Mouse (Mus musculus) heart, embryonic 16.5 days (tissue): ENCODE results near the gene Wfdc10. TPM values are rescaled to one million over a fixed set of nuclear protein-coding genes. Genes with fewer than 3 reads are reported as not detected.

ENCODE experiments used
- polyA plus RNA-seq: library from polyadenylated mRNA; unstranded; fragments of >200 nt; fragmentation: Nextera tagmentation; extraction: Ambion mirVana; gene quantifications from 2 replicates; pipeline ENCODE4 v1.2.1, GENCODE M21; 2015

Gene Wfdc10
- polyA plus RNA-seq, 1 experiment from 2014 or later: 0.35 TPM

Other genes starting within 250 kb of the Wfdc10 start
- 48.0 and 61.1 TPM in 2 replicates for gene Sdc4, start 212.2 kb upstream of the Wfdc10 start, polyA plus RNA-seq
- 33.4 and 41.7 TPM in 2 replicates for gene Sys1, start 199.1 kb upstream of the Wfdc10 start, polyA plus RNA-seq
- gene Gm20458, start 195.1 kb upstream of the Wfdc10 start, polyA plus RNA-seq: 11.6 and 12.1 TPM in 2 replicates
- not detected in 2 replicates for gene Trp53tg5, start 182.3 kb upstream of the Wfdc10 start, polyA plus RNA-seq
- 10.6 and 16.4 TPM in 2 replicates for gene Dbndd2, start 169.9 kb upstream of the Wfdc10 start, polyA plus RNA-seq
- 45.3 and 46.2 TPM in 2 replicates for gene Pigt, start 158.5 kb upstream of the Wfdc10 start, polyA plus RNA-seq
- gene Wfdc2, start 93.6 kb upstream of the Wfdc10 start, polyA plus RNA-seq: 21.3 and 50.0 TPM in 2 replicates
- not detected in 2 replicates for gene Spint3, start 82.6 kb upstream of the Wfdc10 start, polyA plus RNA-seq
- 0.19 and 0.30 TPM in 2 replicates for gene Wfdc6a, start 70.6 kb upstream of the Wfdc10 start, polyA plus RNA-seq
- gene Eppin, start 62.5 kb upstream of the Wfdc10 start, polyA plus RNA-seq: not detected in 2 replicates
- not detected in 2 replicates for gene Wfdc6b, start 42.5 kb upstream of the Wfdc10 start, polyA plus RNA-seq
- not detected in 2 replicates for gene Wfdc8, start 42.4 kb upstream of the Wfdc10 start, polyA plus RNA-seq
- not detected in 2 replicates for gene Wfdc16, start 17.2 kb upstream of the Wfdc10 start, polyA plus RNA-seq
- not detected in 2 replicates for gene Wfdc9, start 537 bp downstream of the Wfdc10 start, polyA plus RNA-seq
- not detected in 2 replicates for gene Wfdc11, start 18.0 kb downstream of the Wfdc10 start, polyA plus RNA-seq
- gene Wfdc13, start 29.1 kb downstream of the Wfdc10 start, polyA plus RNA-seq: 0.35 TPM in 1 of 2 replicates, not detected in the other
- not detected in 2 replicates for gene Spint4, start 42.5 kb downstream of the Wfdc10 start, polyA plus RNA-seq
- not detected in 2 replicates for gene Spint5, start 59.3 kb downstream of the Wfdc10 start, polyA plus RNA-seq
- gene Wfdc3, start 89.9 kb downstream of the Wfdc10 start, polyA plus RNA-seq: 0.51 and 0.80 TPM in 2 replicates
- 56.0 and 58.7 TPM in 2 replicates for gene Dnttip1, start 89.9 kb downstream of the Wfdc10 start, polyA plus RNA-seq
- 388 and 390 TPM in 2 replicates for gene Ube2c, start 113.9 kb downstream of the Wfdc10 start, polyA plus RNA-seq
- 6.7 and 28.8 TPM in 2 replicates for gene Tnnc2, start 123.9 kb downstream of the Wfdc10 start, polyA plus RNA-seq
- 40.6 and 45.6 TPM in 2 replicates for gene Snx21, start 129.8 kb downstream of the Wfdc10 start, polyA plus RNA-seq
- 15.7 and 16.7 TPM in 2 replicates for gene Acot8, start 148.8 kb downstream of the Wfdc10 start, polyA plus RNA-seq
- 5.9 and 6.4 TPM in 2 replicates for gene Zswim3, start 149.1 kb downstream of the Wfdc10 start, polyA plus RNA-seq
- gene Zswim1, start 166.6 kb downstream of the Wfdc10 start, polyA plus RNA-seq: 10.6 and 12.1 TPM in 2 replicates
- 0.42 TPM in 1 of 2 replicates, not detected in the other for gene Spata25, start 172.5 kb downstream of the Wfdc10 start, polyA plus RNA-seq
- gene Ctsa, start 176.8 kb downstream of the Wfdc10 start, polyA plus RNA-seq: 173 and 184 TPM in 2 replicates
- gene Neurl2, start 177.4 kb downstream of the Wfdc10 start, polyA plus RNA-seq: 50.6 and 52.8 TPM in 2 replicates
- gene Pltp, start 201.7 kb downstream of the Wfdc10 start, polyA plus RNA-seq: 52.0 and 67.2 TPM in 2 replicates
- 53.4 and 54.5 TPM in 2 replicates for gene Pcif1, start 223.3 kb downstream of the Wfdc10 start, polyA plus RNA-seq